Mouse (Mus musculus): ENCODE results near the gene Cdr2.
"Not testable (repeated sequence)": the region's sequence is repeated elsewhere in the genome, so short reads cannot be mapped to it uniquely, and the experiment has no call there.

The Cdr2 gene

DNA sequence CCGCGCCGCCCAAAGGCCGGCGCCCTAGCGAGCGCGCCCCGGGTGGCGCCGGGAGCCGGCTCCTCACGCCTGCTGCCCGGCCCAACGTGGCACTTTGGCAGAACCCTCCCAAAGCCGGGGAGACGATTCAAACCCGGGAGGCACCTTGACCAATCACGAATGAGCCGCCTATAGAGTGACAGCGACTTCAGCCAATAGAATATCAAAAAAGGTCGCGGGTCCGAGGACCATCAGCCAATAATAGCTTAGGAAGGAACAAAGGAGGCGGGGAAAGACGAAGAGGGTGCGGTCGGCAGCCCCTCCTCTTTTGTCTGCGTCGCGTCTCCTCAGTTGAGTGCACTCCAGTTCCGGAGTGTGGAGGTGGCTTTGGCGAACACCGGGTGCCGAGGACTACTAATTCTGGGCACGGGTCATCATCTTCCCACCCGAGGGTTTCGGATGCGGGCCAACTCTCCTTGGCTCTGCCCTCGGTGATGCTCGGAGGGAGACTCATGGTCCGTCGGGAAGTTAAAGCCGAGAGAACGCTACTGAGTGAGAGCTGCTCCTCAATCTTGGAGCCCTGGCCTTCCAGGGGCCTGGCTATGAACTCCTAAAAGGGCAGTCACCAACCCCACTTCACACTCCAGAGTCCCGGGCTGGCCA lies at the start of gene Cdr2, which contains the start of gene Mfsd13b:
Cdr2 (minus strand) TSS at position 113 of the 642 bp plus-strand sequence.
Mfsd13b (plus strand) TSS at position 310 of the 642 bp plus-strand sequence.
- CTCF ChIA-PET = no interaction called here

GRCm38 (mm10) chr7:121029947-121030346 lies 47.8 kb upstream of the Cdr2 start:
- CTCF ChIA-PET = not testable (repeated sequence)

- CTCF ChIA-PET = no interaction called here
Measured at GRCm38 (mm10) chr7:121026300-121026699, 44.2 kb upstream of the Cdr2 start.

DNA sequence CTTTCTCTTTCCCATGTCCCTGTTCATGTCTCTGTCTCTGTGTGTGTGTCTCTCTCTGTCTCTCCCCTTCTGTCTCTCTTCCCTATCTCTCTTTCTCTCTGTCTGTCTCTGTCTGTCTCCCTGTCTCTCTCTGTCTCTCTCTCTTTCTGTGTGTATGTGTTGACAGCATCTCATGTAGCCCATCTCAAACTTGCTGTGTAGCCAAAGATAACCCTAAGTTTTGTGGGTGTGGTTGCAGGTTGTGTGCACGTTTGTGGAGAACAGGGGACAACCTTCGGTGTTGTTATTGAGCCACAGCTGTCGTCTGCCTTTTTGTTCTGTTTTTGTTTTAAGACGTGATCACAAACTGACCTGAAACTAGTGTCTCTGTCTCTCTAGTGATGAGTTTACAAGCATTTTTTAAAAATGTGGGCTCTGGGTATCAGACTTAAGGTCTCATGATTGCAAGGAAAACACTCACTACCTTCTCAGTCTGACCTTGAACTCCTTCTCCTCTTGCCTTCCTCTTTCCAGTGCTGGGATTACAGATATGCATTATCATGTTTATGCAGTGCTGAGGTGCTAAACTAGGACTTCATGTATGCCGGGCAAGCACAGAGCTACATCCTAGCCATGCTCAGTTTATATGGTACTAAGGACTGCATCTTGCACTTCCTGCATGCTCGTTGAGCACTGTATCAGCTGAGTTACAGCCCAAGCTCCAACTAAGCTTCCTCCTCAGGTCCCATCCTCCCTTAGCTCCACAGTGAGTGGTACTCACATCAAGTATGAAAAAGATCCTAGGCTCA lies 43.3 kb upstream of the Cdr2 start:
- CTCF ChIA-PET = no interaction called here

- CTCF ChIA-PET = no interaction called here
Measured at GRCm38 (mm10) chr7:121020277-121020676, 38.2 kb upstream of the Cdr2 start.

- CTCF ChIA-PET = no interaction called here
Measured at GRCm38 (mm10) chr7:121018778-121019177, 36.7 kb upstream of the Cdr2 start.

- CTCF ChIA-PET = no interaction called here
Measured at GRCm38 (mm10) chr7:121014486-121014885, 32.4 kb upstream of the Cdr2 start.

DNA sequence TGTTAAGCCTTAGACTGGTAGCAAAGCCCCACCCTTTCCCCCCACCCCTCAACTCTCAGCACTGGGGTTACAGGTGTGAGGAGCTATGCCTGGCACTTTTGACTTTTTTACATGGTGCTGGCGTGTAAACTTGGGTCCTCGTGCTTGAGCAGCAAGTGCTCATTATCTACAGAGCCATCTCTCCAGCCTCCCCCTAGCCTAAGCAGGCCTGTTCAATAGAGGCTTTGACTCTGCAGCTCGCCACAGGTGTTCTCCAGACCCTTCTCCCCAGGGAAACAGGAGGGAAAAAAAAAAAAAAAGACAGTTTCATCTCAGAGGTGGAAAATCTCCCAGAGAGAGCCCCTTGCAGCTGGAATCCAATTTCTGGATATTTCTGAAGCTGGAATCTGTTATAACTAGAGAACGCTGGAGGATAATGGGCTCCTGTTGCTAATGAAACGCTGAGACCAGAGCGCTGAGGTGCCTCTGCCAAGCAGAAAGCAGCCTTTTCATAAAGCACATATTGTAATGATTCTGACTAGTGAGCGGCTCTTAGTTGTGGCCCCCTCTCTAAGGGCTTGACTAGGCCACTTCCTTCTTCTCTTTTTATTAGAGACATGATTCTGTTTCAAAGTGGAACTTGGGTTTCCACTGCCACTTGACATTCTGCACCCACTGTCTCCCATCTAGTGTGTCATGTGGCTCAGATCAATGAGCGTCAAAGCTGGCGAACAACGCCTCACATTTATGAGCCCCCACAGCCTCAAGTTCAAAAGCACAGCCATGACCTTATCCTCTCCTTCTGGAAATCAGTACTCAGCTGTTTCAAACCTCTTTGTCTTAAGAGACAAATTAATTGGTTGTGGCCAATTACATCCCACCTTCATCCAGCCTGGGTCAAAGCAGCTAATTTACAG lies 29.9 kb upstream of the Cdr2 start:
- CTCF ChIA-PET = interaction anchor here (0.6 to 0.7 kb wide), 2 partner anchors 40 to 63 kb away, joined by 3 to 5 read pairs; no protein-coding TSS in a partner anchor

- CTCF ChIA-PET = no interaction called here
Measured at GRCm38 (mm10) chr7:121003793-121004418, 21.8 kb upstream of the Cdr2 start.

GRCm38 (mm10) chr7:121002407-121002928 lies 20.4 kb upstream of the Cdr2 start:
- CTCF ChIA-PET = no interaction called here

- CTCF ChIA-PET = no interaction called here
Measured at GRCm38 (mm10) chr7:121001879-121002278, 19.8 kb upstream of the Cdr2 start.

- CTCF ChIA-PET = interaction anchor here (0.7 kb wide), 1 partner anchor 163 kb away, joined by 11 read pairs; no protein-coding TSS in a partner anchor
Measured at GRCm38 (mm10) chr7:121000065-121000822, 18.1 kb upstream of the Cdr2 start.

- CTCF ChIA-PET = no interaction called here
Measured at GRCm38 (mm10) chr7:120999021-120999530, 17.0 kb upstream of the Cdr2 start.

DNA sequence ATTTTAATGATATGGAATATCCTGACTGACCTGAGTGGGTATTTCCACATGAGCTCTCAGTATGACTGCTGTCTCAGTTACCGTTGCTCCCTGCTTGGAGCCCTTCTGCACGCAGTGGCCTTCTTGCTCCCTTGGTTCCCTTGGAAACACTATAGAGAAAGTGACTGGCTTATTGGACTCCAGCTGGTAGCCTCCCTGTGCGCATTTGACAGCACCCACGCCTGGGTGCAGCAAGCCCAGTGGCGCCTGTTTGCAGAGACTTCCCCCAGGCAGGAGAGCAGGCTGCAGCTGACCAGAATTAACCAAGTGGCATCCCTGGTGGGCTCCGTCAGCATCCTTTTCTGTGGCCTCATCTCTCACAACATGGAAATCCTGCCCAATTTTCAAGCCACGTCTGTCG lies 9.1 kb upstream of the Cdr2 start:
- CTCF ChIA-PET = interaction anchor here (0.6 to 0.7 kb wide), 2 partner anchors 222 to 226 kb away, joined by 3 to 10 read pairs; no protein-coding TSS in a partner anchor

DNA sequence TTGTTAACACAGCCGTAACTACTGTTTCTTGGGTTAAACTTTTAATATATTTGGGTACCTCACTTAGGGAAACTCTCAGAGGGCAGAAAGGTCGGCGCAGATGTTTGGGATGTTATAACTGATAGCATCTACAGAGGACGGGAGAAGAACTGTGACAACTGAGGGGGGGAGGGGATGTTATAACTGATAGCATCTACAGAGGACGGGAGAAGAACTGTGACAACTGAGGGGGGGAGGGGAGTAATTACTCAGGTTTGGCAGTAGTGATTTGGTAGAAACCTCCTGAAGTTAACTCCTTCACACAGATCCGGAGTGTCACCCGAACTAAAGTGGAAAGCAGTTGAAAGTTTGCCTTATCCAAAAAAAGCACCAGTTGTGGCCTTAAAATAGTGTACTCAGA lies 856 bp upstream of the Cdr2 start:
- CTCF ChIA-PET = no interaction called here

DNA sequence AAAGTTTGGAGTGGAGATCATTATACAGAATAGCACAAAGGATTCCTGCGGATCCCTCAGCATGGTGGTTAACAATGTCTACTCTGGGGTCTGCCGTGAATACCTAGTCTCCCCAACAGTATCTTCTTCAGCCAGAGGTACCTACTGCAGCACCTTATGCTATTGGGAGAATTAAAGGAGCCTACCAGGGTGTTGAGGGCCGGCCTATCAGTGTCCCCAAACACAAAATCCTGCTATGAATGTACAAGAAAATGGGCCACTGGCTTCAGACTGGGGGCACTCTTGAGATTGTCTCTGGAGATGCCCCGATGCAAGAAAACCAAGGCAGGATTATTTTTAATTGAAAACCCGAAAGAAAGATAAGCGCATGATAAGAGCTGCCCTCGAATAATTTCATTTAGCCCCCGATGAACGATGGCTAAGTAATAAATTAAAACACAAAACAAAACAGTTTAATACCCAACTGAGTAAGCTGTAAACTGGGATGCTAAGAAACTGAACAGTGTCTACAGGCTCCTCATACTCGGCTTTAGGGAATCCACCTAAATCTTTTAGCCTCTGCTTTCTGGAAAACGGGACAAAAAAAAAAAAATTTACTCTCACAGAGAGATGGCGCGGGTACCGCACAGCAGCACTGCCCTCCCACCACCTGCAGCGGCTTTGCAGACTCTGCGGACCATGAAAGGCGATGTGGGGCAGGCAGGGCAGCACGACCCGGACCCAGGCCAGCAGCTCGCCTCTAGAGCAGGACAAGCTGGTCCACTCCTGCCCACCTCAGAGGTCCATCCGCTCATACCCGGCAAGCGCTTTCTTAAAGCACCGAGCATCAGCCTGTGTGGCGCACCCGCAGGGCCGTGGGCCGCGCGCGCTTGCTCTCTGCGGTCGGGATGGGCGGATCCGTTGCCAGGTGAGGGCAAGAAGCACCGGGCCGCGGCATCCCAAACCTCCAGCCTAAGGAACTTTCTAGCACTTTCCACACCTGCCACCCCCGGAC lies 884 bp downstream of the Cdr2 start:
- CTCF ChIA-PET = no interaction called here

- CTCF ChIA-PET = no interaction called here
Measured at GRCm38 (mm10) chr7:120980041-120980440, 2.1 kb downstream of the Cdr2 start.

DNA sequence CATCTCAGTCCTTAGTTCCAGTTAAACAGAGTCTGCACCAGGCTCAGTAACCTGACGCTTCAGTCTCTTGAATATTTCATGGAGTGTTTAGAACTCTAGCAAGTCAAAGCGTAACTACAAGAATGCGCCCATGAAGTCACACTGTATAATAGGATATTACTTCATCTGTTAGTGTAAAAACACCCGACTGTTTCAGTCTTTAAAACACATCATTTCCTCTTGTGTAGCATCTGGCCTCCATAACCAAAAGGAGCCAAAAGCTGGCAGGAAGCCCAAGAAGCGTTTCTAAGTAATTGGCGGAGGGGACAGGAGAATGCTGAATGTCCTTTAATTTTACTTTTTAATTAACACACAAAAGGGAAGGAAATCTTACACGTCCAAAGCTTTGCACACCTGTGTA lies 5.0 kb downstream of the Cdr2 start:
- CTCF ChIA-PET = no interaction called here

- CTCF ChIA-PET = no interaction called here
Measured at GRCm38 (mm10) chr7:120974001-120974400, 8.1 kb downstream of the Cdr2 start.
